Mouse (Mus musculus) cerebellum, adult 2 months (tissue): Measurements from ENCODE around the gene Clmp.

Source experiments
- CTCF ChIP-seq: fragments of 200-500 bp; IDR thresholded peaks from 2 replicates; pipeline ENCODE4 v1.5.1; 2011; ENCODE audit warnings: low read depth, mild to moderate bottlenecking, control low read depth, low read length, moderate library complexity, borderline replicate concordance; ENCODE audit not compliant: insufficient read depth
- POLR2A ChIP-seq: fragments of 200-500 bp; IDR thresholded peaks from 2 replicates; pipeline ENCODE4 v1.6.1; 2011; ENCODE audit warnings: low read length, control low read depth, borderline replicate concordance; ENCODE audit not compliant: insufficient read depth

DNA sequence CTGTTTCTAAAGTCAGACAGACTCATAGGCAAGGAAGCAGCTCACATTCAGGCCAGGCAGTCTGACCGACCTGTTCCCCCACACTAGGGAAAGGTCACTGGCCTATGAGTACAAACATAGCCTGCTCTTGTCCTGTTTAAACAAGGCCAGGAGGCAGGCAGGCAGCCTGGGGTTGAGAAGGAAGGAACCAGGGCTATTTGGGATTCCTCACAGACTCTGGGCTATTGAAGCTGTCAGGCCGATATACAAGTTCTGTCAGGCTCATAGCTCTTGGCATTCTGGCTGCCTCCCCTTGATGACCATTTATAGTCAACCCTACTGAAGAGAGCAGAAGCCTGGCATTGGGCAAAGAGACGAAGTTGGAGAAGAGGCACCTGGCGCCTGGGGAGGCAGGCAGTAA, 25.9 kb downstream of the Clmp start:
- TF ChIP-seq POLR2A (no peak), CTCF (no peak)
